Mouse (Mus musculus) layer of hippocampus, adult 11-12 months (tissue): ENCODE measurements at regions not wholly inside any gene's neighbourhood (a gene's known extent, or its start where the extent isn't known, plus 50 kb on each side); places are given as distances from the start of the nearest gene placed in this dataset.

Experiments used
- DNase-seq: peaks from one replicate; pipeline ENCODE4 v3.0.0; 2022; ENCODE audit warnings: low spot score

DNA sequence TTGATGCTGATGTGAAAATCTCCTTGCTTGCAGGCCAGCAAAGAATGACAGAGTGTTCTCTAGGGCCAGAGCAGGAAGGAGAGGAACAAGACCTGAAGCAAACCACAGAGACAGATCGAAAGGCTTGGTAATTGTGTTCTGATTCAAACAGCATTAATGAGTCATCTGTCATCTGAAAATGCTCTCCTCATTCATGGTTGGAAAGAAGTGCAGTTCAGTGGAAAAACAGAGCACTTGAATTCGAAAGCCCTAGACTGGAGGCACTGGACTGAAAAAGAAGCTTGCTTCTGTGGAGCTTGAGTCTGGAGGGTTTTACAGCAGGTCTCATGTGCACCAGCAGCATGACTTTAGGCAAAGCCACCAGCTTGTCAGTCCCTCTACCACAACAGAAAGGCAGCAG, 374.3 kb upstream of the B430305J03Rik start:
- DNase-seq: no peak

DNA sequence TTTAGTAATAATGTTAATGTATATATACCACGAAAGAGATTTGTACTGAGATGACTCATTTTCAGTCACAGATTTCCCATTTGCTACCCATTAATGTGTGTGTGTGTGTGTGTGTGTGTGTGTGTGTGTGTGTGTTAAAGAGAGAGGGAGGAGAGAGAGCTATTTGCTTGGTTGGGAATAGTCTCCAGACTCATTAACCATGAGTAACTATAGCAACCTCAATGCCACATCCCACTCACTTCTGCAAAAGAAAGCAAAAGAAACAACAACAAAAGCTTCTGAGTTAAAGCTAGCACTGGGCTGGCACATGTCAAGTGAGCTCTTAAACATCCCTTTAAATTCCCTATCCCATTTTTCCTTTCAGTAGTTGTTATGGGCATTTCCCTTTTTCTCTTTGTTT, 372.8 kb upstream of the B430305J03Rik start:
- no peak for DNase-seq

DNA sequence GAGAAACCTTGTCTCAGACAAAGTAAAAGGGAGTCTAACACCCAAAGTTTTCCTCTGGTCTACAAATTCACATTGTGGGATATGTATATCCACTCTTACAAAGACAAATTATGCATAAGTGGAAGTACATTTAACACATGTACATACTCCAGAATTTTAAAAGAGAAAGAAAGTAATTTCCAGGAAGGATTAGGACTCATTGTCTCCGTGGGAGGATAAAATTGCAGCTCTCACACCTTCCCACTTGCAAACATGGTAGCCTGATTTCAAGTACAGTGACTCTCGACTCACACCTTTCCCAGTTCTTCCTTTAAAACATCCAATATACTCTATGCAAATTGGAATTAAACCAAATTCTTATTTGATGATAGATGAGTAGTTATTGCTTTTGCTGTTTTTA, 351.0 kb upstream of the B430305J03Rik start:
- no peak for DNase-seq

DNA sequence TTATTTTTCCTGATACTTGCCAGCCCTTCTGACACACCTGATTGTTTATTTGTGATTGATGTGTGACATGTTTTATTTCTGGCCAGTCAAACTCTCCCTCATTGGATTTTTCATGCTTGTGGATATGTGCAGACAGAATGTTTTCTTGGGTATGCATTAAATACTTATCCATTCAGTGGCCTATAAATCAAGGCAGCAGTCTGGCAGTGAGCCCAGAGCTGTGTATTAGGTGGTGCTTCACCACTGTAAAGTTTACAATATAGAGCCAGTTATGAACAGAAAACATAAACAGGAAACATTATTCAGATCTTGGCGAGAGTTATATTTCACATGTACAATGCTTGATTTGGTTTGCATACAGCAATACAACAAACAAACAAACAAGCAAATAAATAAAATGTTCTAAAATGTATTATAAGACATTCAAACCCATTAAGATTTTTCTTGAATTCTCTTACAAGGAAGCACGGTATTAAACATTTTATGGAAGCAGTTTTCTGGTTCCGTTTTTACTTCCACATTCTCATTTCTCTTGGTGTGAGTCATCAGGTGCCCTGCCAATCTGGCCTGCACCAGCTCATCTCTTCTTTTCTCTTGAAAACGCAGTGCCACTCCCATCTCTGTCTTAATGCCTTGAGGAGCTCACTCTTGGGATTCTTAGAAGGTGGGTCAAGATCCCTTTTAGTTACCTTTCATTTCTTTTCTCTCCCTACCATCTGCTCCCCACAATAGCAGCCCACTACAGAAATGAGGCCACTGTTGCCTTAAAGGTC, 322.4 kb upstream of the B430305J03Rik start:
- DNase-seq: no peak

DNA sequence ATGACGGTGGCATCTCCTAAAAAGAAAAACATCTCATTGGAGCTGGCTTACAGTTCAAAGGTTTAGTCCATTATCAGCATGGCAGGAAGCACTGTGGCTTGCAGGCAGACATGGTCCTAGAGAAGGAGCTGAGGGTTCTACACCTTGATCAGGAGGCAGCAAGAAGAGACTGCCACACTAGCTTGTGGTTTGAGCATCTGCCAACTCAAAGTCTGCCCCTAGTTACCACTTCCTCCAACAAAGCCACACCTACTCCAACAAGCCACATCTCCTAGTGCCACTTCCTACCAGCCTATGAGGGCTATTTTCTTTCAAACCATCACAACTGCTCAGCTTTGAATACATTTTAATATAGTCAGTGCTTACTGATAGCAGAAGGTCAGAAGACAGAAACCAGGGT, 305.1 kb upstream of the B430305J03Rik start:
- no peak for DNase-seq

DNA sequence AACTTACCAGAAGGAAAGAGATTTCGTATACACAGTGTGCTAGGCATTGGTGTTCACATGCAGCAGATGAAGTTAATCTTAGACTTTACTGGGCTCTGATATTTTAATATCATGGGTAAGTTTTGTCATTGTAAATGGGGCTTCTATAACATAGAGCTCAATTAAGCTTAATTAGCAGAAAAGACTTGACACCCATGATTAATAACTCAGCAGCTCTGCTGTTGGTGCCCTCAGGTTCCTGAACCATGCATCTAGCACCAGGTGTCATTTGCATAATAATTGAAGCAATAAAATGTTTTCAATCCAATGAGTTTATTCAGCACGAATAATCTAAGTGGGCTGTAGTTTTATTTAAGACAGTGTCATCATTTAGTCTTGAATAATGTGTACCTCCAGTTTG, 290.4 kb upstream of the B430305J03Rik start:
- no peak for DNase-seq

DNA sequence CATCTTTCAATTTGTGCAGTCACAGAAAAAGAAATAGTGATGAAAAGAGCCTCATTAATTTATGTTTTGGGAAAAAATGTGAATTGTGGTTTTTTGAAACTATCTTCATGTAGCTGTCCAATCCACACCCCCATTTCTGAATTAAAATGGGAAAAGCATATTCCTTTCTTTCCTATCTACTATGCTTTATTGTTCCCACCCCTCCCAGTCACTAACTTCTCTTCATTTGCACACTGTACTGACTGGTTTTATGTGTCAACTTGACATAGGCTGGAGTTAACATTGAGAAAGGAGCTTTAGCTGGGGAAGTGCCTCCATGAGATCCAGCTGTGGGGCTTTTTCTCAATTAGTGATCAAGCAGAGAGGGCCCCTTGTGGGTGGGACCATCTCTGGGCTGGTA, 262.8 kb upstream of the B430305J03Rik start:
- no peak for DNase-seq

DNA sequence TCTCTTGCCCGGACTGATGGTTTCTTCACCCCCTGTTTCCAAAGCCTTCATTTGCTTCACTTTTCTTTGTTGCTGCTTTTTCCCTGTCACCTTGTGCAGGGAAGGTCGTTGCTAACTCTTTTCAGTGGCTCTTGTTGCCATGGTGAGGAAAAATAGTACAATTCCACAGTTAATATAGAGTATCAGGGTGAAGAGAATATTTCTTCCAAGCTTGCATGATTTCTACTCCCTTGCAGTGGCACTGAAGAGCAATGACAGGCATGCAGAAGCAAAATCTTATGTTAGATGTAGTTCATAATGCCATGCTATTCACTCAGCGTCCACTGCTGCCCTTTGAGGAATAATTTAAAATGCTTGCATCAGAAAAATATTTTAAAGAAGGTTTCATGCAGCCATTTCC, 262.3 kb upstream of the B430305J03Rik start:
- no peak for DNase-seq

DNA sequence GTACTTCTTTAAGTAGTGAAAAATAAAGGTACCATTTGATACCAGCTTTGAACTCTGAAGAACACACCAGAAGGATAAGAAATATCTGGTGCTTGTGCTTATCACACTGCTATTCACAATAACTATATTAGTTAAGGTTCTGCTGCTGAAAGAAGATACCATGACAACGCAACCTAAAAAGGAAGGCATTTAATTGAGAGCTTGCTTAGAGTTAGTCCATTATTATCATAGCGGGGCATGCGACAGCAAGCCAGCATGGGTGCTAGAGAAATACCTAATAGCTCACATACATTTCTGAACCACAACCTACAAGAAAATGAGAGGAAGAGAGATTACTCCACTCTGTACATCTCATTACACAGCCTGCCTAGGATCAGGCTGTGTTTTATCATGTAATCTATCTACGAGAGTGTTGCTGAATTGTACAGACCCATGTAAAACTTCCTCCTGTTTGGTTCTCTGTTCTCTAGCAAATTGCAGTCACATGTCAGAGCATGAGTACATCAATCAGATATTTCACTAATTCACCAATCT, 258.3 kb upstream of the B430305J03Rik start:
- DNase-seq: no peak

DNA sequence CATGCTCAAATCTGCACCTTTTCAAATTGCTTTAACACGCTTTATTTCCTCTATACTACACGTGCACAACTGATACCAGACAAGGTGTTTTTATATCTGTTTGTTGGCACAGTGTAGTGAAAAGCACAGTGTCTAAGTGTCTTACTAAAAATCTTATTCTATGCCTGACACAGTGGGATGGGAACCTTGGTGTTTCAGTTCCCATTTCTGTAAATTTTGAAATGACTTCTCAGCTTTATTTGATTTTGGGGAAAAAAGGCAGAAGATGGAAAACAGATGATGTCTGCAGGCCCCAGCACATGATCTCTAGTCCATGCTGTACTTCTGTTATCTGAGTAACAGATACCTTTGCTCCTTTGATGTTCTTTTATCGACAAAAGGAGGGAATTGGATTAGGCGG, 239.7 kb upstream of the B430305J03Rik start:
- no peak for DNase-seq

DNA sequence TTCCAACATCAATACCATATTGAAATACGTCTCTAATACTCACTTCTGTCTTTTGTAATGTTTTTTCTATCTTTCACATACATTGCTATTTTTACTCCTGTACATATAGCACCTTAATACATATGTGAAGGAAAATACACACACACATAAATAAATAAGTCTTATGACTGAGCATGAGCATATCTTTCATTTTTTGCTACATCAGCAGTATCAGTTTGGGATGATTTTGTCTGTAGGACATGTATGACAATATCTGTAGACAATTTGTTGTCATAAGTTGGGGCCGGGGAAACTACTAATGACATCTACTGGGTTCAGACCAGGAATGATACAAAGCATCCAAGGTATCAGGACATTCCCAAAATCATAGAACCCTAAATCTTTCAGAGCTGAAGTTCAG, 237.1 kb upstream of the B430305J03Rik start:
- DNase-seq: no peak

DNA sequence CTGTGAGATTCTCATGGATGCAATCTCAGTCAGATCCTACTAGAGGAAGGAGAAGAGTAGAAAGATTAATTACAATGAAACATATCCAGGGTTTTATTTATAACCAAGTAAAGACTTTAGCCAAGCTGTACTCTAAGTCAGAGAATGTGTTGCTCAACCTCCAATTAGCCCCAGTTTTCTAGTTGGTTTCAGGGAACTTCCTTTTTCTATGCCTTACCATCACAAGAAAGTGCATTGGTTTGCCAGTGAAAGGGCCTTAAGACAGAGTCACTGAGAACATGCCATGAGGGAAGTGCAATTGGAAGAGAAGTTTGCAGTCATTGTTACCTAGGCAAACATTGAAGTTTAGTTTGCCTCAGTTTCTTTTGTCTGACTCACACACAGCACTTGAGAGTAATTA, 229.8 kb upstream of the B430305J03Rik start:
- DNase-seq: no peak

DNA sequence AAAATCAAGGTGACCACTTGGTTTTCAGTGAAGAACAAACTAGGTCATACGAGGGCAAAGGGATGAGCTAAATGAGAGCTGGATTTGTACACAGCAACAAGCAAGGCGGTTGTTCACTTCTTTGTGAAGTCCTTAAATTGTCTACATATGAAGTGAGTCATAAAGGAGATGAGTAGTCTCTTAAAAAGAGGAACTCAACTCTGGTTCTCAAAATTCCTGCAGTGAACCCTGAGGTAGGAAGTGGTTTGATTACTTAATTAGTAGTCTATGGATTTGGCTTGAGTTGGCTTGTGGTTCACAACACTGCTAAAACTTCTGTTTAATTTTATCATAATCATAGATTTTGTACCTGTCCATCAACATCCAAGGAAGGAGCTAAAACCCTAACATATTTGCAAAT, 226.6 kb upstream of the B430305J03Rik start:
- DNase-seq: no peak

DNA sequence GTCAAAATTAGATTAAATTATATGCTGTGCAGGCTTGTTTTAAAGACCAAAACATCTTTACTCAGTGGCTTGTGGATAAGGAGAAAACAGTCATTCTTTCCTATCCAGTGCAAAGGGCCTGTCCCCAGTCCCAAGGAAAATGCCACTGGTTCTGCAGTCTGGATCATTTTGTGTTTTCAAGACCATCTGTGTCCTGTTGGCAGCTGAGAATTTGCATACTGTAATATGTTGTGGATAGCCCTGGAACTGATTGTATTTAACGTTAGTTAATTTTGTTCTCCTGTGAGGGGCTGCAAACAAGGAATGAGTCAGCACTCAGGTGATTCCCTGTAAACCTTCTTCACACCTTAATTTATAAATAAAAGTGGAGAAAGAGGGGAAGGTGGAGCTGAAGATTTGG, 217.9 kb upstream of the B430305J03Rik start:
- DNase-seq: no peak

DNA sequence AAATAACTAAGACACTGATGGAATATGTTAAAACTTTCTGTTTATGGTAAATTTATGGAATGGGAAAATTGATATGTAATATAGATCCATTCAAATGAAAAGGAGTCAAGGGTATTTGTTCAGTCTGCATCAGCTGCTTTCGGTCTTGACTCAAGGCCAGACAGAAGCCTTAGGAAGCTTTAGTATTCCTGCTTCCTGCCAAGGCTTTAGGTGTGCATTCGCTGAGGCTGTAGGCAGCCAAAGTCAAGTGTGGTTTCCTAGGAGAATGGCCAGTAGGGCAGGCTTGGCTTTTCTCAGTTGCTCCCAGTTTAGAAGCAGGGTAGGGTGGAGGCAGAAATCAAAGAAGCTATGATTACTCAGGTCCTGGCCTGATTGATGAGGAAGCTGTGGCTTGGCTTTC, 217.2 kb upstream of the B430305J03Rik start:
- DNase-seq: no peak

DNA sequence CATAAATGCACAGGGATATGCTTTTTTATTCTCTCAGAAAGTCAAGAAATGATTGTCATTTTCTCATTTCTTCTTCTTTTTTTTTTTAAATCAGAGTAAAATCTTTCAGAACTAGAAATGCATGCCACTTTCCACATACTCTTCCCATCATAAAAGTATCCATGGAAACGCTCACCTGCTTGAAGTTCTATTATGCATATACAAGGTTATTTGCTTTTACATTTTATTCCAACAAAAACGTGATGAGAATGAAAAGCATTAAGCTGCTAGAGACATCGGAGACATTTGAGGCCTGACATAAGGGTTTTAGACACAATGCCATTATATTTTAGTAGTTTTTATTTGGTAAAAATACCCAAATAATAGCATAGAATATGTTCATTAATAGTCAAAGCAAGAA, 214.5 kb upstream of the B430305J03Rik start:
- DNase-seq: no peak

DNA sequence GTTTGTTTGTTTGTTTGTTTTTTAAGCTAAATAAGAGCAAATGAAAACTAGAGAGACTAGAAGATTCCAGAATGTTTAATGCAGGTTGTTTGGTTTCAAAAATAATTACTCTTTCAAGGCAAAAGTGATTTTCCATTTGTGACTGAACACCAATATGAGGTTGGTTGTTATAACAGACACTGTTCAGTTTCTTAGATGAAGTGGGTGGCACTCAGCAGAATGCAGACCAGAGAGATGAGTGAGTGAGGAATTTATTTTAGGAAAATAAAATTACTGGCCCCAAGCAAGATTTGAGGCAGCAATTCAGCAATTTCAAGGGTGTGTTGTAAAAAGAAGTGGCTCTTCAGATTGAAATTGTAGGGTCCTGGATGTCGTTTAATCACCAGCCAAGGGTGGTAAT, 171.4 kb upstream of the B430305J03Rik start:
- DNase-seq: no peak

DNA sequence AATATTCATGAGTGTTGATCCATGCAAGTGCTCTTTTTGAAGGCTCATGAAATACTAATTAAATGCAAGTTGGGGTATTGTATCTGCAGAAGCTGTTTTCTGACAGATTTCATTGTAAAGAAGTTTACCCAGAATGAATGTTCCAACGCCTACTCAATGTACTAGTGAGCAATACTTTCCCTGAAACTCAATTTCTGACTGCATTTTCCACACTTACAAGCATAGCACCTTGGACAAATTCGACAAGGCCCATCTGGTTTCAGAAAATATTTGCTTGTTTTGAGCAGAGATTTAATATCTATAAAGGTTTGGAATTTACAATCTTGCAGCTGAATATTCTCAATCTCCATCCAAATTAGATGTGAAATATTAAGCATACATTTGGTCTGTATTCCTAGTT, 170.0 kb upstream of the B430305J03Rik start:
- DNase-seq: peak; percentile 13

DNA sequence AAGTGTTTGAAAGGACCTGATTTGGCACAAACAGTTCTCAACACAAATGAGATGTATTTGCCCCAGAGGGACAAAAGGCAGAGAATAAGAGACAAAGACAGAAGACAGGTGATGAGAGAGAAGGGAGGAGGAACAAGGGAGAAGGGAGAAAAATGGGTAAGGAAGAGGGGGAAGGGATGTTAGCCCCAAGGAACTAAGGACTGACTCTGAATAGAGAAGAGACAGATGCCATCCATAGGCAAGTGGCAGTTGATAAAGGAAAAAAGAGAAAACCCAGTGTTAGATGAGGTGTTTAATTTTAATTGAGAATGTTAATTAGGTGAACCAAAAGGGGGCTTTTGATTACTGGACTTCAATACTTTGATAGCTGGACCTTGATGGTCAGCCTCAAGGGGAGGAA, 137.4 kb upstream of the B430305J03Rik start:
- no peak for DNase-seq

DNA sequence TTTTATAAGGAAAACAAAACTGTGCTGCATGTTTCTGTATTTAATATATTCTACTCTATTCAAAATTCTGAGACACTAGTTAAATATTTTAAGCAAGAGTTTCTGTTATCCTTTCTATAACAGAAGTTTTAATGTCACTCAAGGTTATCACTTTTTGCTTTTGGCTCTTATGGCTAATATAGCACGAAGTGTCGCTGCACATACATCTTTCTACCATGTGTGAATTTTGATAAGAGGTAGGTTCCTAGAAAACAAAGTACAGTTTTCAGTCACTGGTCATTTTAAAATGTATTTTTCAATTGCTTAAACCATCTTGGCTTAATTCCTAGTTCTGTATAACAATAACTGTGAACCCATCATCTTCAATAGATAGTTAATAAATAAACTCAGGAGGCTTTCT, 129.1 kb upstream of the B430305J03Rik start:
- no peak for DNase-seq

DNA sequence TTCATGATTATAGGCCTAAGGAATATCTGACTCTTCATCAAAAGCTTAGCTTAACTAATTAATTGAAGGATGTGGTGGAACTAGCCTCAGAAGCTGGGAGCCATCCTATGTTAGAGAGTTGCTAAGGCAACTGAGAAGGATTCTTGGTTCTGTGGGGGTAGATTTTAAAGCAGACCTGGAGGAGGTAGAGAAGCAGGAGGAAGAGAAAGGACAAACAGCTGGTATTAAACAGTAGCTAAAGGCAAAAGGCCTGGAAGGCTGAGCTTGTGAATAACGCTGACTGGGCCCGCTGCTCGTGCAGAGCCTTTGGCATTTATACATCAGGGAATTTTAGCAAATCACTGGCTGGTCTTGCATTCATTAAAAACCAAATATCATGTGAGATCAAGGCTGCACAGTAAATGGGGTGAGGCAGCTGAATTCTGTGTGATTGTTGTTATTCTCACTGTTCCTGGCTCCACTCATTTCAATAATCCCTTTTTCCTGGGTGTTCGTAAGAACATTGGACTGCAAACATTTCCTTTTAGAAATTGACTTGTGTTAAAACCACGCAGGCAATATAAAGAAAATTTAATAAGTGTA, 121.1 kb upstream of the B430305J03Rik start:
- DNase-seq: peak; percentile 18

DNA sequence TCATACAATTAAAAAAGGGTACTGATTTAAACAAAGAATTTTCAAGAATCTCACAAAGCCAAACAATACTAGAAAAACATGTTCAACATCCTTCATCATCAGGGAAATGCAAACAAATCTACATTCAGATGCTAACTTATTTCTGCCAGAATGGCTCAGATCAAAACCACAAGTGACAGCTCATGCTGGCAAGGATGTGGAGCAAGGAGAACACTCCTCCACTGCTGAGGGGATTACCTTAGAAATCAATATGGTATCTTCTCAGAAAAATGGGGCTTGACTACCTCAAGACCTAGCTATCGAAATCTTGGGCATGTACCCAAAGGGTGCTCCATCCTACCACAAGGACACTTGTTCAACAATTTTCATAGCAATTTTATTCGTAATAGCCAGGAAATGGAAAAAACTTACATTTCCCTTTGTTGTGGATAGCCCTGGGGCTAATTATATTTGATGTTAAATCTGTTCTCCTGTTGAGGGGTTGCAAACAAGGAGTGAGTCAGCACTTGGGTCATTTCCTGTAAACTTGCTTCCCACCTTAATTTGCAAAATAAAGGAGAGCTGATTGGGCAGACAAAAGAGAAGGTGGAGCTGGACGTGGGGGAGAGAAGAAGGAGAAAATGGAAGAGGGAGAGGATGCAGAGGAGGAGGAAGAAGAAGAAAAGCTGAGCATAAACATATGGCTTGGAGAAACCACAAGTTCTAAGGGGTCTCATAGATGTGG, 113.3 kb upstream of the B430305J03Rik start:
- no peak for DNase-seq

DNA sequence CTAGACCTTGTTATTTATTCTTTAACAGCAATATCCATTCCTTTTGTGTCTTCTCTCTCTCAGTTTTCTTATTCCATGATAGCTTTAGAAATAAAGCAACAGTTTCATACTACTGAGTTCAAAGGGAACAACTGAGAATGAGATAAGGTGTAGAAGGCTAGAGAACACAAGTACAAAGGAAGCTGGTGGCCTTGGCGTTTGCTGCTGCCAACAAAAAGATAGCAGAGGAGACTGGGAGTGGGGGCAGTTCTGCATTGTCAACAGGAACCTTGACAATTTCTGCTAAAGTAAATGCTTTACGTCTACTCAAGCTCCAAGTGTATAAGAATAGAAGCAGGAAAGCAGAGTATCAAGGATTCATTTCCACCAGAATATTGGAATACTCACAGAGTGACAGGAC, 109.3 kb upstream of the B430305J03Rik start:
- DNase-seq: no peak
